Mouse (Mus musculus): Measurements from ENCODE around the gene Apopt1.

Apopt1 gene

GRCm38 (mm10) chr12:111769816-111770577, 56.9 kb downstream of the Apopt1 start:
- no peak for DNase-seq (ENCODE audit: low spot score in 2 of 2)

GRCm38 (mm10) chr12:111770651-111771050, 57.6 kb downstream of the Apopt1 start:
- no peak for DNase-seq (ENCODE audit: low spot score in 2 of 2)

DNA sequence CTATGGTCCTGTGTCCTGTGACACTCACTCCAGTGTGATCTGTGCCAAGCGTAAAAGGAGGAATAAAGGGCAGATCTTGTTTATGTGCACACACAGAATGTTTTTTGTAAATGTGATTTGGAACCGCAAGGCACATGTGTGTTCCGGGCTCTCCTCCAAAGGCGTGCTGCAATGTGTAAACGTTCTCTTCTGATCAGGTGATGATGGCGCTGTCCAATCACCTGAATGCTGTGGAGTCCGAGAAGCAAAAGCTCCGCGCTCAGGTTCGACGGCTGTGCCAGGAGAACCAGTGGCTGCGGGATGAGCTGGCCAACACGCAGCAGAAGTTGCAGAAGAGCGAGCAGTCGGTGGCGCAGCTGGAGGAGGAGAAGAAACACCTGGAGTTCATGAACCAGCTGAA, 61.1 kb downstream of the Apopt1 start:
- no peak for DNase-seq (ENCODE audit: low spot score in 2 of 2)

DNA sequence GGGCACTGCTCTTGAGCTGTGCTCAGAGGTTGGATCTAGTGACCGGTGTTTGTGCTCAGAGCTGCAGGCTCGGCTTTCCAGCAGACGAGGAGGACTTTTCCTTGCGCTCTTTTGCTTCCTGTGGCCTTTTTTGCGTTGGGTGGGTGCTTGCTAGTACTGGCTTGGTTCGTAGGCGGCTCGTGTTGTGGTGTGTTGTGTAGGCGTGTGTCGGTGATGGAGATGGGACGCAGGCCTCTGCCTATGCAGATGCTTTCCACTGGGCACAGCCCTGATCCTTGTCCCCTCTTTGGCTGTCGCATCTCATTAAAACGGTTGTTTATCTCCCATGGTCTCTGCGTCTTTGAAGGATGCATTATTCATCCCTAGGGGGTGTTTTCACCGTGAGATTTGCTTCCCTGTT, 61.8 kb downstream of the Apopt1 start:
- DNase-seq (ENCODE audit: low spot score in 2 of 2), result no peak

- DNase-seq (ENCODE audit: low spot score in 2 of 2), result no peak
Measured at GRCm38 (mm10) chr12:111777919-111778318, 64.9 kb downstream of the Apopt1 start.

- DNase-seq (ENCODE audit: low spot score in 2 of 2), result no peak
Measured at GRCm38 (mm10) chr12:111779544-111779943, 66.5 kb downstream of the Apopt1 start.

DNA sequence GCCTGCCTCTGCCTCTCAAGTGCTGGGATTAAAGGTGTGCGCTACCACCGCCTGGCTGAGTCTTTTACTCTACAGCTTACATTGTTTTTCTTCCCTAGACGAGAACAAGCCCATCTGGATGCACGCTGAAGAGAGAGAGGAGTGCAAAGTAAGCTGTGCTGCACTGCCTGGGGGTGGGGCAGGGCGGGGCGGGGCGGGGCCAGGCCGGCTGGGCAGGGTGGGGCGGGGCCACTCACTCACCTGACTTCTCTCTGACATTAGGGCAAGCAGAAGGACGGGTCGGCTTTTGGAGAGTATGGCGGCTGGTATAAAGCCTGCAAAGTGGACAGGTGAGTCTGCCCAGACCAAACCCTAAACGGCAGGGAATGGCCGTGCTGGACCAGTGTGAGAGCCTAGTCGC, 72.1 kb downstream of the Apopt1 start:
- no peak for DNase-seq (ENCODE audit: low spot score in 2 of 2)

DNA sequence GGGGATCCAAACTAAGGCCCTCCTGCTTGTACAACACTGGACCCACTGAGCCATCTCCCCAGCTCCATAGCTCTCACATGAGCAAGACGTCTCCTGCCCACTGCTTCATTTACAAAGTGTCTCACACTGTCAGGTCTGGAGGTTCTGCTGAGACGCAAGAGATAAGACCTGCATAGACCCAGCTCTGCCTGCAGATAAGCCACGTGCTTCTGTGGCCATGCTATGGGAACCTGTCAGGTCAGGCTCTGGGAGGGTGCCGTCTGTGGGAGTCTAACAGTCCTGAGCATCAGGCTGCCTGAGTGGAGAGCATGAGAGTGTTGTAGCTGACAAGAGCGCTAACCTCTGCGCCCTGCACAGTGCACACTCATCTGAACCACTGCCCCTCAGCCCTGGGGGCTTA, 74.0 kb downstream of the Apopt1 start:
- no peak for DNase-seq (ENCODE audit: low spot score in 2 of 2)

- DNase-seq (ENCODE audit: low spot score in 2 of 2), result no peak
Measured at GRCm38 (mm10) chr12:111790090-111790489, 77.0 kb downstream of the Apopt1 start.

DNA sequence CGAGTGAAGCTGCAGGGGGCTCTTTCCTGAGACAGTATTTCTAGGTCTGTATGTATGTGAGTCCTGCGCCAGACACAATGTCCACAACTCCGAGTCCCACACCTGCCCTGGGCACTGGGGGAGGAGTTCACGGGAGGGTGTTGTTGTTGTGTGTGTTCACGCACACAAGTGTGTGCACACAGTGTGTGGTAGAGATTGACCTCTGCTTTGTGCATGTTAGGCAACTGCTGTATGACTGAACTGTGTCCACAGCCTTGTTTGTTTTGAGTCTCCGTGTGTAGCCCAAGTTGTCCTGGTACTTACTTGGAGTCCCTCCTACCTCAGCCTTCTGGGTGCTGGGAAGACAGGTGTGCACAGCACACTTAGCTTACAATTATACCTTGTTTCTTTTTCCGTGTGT, 77.6 kb downstream of the Apopt1 start:
- DNase-seq (ENCODE audit: low spot score in 2 of 2), result no peak

GRCm38 (mm10) chr12:111791474-111792104, 78.5 kb downstream of the Apopt1 start:
- DNase-seq (ENCODE audit: low spot score in 2 of 2), result no peak

- DNase-seq (ENCODE audit: low spot score in 2 of 2), result no peak
Measured at GRCm38 (mm10) chr12:111794102-111794501, 81.0 kb downstream of the Apopt1 start.

GRCm38 (mm10) chr12:111794526-111795179, 81.6 kb downstream of the Apopt1 start:
- DNase-seq (ENCODE audit: low spot score in 2 of 2), result no peak

GRCm38 (mm10) chr12:111795180-111795895, 82.3 kb downstream of the Apopt1 start:
- DNase-seq (ENCODE audit: low spot score in 2 of 2), result peak in 1 of 2 experiments; percentile 50

GRCm38 (mm10) chr12:111797251-111797650, 84.2 kb downstream of the Apopt1 start:
- DNase-seq (ENCODE audit: low spot score in 2 of 2), result no peak

- DNase-seq (ENCODE audit: low spot score in 2 of 2), result no peak
Measured at GRCm38 (mm10) chr12:111798493-111798892, 85.4 kb downstream of the Apopt1 start.

- no peak for DNase-seq (ENCODE audit: low spot score in 2 of 2)
Measured at GRCm38 (mm10) chr12:111800459-111801183, 87.6 kb downstream of the Apopt1 start.

DNA sequence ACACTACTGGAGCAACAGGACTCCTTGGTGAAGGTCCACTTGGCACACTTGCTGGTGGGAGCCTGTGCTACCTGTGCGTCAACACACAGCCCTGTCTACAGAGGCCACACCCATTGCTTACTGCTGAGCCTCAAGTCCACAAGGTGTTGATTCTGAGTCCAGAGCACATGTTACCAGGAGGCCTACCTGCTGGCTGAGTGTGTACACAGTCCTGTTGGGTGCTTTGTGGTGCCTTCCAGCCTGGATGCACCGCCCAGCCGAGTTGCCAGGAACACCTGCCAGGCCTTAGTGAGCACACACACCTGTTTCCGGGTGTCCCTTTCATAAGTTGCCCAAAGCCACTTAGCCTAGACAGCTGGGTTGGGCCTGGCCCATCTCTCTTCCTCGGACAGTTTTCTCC, 90.5 kb downstream of the Apopt1 start:
- no peak for DNase-seq (ENCODE audit: low spot score in 2 of 2)

Data from cerebellum, postnatal 4 days (tissue).